Mouse (Mus musculus): ENCODE results near the gene Plscr5. TPM values are rescaled to one million over a fixed set of nuclear protein-coding genes. Genes with fewer than 3 reads are reported as not detected.
A peak's percentile ranks its signal among the peaks of the same experiment; 100 is the strongest.

Gene Plscr5
- polyA plus RNA-seq, 1 experiment: not detected

GRCm38 (mm10) chr9:92249987-92250772, 57.4 kb downstream of the Plscr5 start:
- peaks cover 43% of the 10 kb centered on the region for H3K79me2 ChIP-seq (ENCODE audit: control insufficient read depth, insufficient read depth)
- H3K36me3 ChIP-seq (ENCODE audit: control insufficient read depth, insufficient read depth): no peaks in the 10 kb centered on the region
- peak; percentile 5 for TF ChIP-seq E2F4 (IDR thresholded peaks at IDR 0.05; ENCODE audit: insufficient read depth)
- no peak for TF ChIP-seq REST (IDR thresholded peaks at IDR 0.05; ENCODE audit: insufficient read depth, insufficient read length)
- TF ChIP-seq POLR2A (IDR thresholded peaks at IDR 0.05; ENCODE audit: insufficient read length, low read depth): peak; percentile 72
- TF ChIP-seq USF1 (IDR thresholded peaks at IDR 0.05; ENCODE audit: low read depth): peak; percentile 21
- peak; percentile 59 for TF ChIP-seq POLR2AphosphoS2 (IDR thresholded peaks at IDR 0.05; ENCODE audit: insufficient read length, low read depth)

DNA sequence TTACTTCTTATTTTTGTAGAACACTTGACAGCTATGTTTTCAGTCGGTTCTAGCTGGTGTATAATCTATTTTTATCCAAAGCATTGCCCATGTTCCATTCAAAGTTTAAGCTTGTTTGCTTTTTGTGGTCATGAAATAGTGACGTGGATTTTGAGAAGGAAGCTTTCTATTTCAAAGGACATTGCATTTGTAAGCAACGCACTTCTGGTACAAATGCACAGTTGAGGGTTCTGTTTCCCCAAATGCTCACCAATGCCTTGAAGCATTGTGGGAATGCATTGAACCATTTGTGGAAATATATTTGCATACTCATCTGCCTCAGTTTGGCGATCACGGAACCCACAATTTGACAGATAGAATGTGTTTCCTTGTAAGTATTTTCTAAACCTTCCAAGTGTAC, 60.0 kb downstream of the Plscr5 start:
- peaks cover 3% of the 10 kb centered on the region for H3K36me3 ChIP-seq (ENCODE audit: control insufficient read depth, insufficient read depth)
- no peak for TF ChIP-seq POLR2AphosphoS2 (IDR thresholded peaks at IDR 0.05; ENCODE audit: insufficient read length, low read depth)
- TF ChIP-seq REST (IDR thresholded peaks at IDR 0.05; ENCODE audit: insufficient read depth, insufficient read length): no peak
- no peak for TF ChIP-seq MYOG (IDR thresholded peaks at IDR 0.05; ENCODE audit: control insufficient read depth in 1 of 3, insufficient read depth in 1 of 3, insufficient read length in 2 of 3, low read depth in 2 of 3)
- TF ChIP-seq E2F4 (IDR thresholded peaks at IDR 0.05; ENCODE audit: insufficient read depth): no peak
- TF ChIP-seq TCF3 (IDR thresholded peaks at IDR 0.05; ENCODE audit: insufficient read length, low read depth): no peak
- TF ChIP-seq MYOD1 (IDR thresholded peaks at IDR 0.05; ENCODE audit: control insufficient read depth in 1 of 3, insufficient read length in 2 of 3, low read depth in 2 of 3): no peak
- no peak for TF ChIP-seq SRF (IDR thresholded peaks at IDR 0.05; ENCODE audit: control insufficient read depth, insufficient read length, low read depth)
- H3ac ChIP-seq (ENCODE audit: control insufficient read depth, insufficient read length): no peak overlapping the region
- peak overlapping the region; percentile 24 for H3K4me2 ChIP-seq (ENCODE audit: low read depth)
- H3K27me3 ChIP-seq (ENCODE audit: control insufficient read depth, insufficient read depth, insufficient read length): no peaks in the 10 kb centered on the region
- H3K79me2 ChIP-seq (ENCODE audit: control insufficient read depth, insufficient read depth): peaks cover 64% of the 10 kb centered on the region
- H3K4me3 ChIP-seq: no peak overlapping the region

More at GRCm38 (mm10) chr9:92249987-92250772, 57.4 kb downstream of the Plscr5 start:
- Histone ChIP-seq H3ac (ENCODE audit: control insufficient read depth, insufficient read length) (no peak overlapping the region), H3K4me2 (ENCODE audit: low read depth) (peak overlapping the region; percentile 94), H3K27me3 (ENCODE audit: control insufficient read depth, insufficient read depth, insufficient read length) (no peaks in the 10 kb centered on the region), H3K4me3 (peak overlapping the region; percentile 89)

DNA sequence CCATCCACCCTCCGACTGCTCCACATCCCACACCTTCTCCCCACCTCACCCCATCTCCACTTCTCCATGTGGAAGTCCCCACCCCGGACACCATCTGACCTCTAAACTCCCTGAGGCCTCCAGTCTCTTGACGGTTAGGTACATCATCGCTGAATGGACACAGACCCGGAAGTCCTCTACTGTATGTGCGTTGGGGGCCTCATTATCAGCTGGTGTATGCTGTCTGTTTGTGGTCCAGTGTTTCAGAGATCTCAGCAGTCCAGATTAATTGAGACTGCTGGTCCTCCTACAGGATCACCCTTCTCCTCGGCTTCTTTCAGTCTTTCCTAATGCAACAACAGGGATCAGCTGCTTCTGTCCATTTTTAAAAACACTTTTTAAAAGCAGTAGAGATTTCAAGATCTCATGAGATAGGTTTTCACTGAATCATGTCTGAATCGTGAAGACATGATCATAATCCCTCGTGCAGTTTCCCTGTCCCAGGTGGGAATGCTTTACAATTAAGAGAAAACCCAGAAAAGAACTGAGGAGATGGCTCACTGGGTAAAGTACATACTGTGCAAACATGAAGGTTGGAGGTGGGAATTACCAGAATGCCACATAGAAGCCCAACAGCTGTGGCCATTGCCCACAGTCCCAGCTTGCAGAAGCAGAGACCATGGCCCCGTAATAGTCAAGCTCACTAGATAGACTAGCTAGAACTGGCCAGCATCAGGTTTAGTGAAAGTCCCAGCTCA, 61.0 kb downstream of the Plscr5 start:
- Histone ChIP-seq H3K4me2 (ENCODE audit: low read depth) (no peak overlapping the region), H3K79me2 (ENCODE audit: control insufficient read depth, insufficient read depth) (peaks cover 64% of the 10 kb centered on the region), H3K36me3 (ENCODE audit: control insufficient read depth, insufficient read depth) (peaks cover 13% of the 10 kb centered on the region), H3K4me3 (no peak overlapping the region), H3ac (ENCODE audit: control insufficient read depth, insufficient read length) (no peak overlapping the region), H3K27me3 (ENCODE audit: control insufficient read depth, insufficient read depth, insufficient read length) (no peaks in the 10 kb centered on the region)
- TF ChIP-seq POLR2AphosphoS2 (IDR thresholded peaks at IDR 0.05; ENCODE audit: insufficient read length, low read depth): no peak
- TF ChIP-seq POLR2A (IDR thresholded peaks at IDR 0.05; ENCODE audit: insufficient read length, low read depth): no peak
- TF ChIP-seq REST (IDR thresholded peaks at IDR 0.05; ENCODE audit: insufficient read depth, insufficient read length): no peak
- no peak for TF ChIP-seq TCF3 (IDR thresholded peaks at IDR 0.05; ENCODE audit: insufficient read length, low read depth)
- TF ChIP-seq E2F4 (IDR thresholded peaks at IDR 0.05; ENCODE audit: insufficient read depth): no peak
- no peak for TF ChIP-seq CEBPB (IDR thresholded peaks at IDR 0.05; ENCODE audit: insufficient read depth, poor library complexity, severe bottlenecking)
- no peak for TF ChIP-seq TCF12 (IDR thresholded peaks at IDR 0.05; ENCODE audit: insufficient read depth, poor library complexity, severe bottlenecking)
- TF ChIP-seq SRF (IDR thresholded peaks at IDR 0.05; ENCODE audit: control insufficient read depth, insufficient read length, low read depth): no peak
- TF ChIP-seq USF1 (IDR thresholded peaks at IDR 0.05; ENCODE audit: low read depth): no peak
- TF ChIP-seq MYOG (IDR thresholded peaks at IDR 0.05; ENCODE audit: control insufficient read depth in 1 of 3, insufficient read depth in 1 of 3, insufficient read length in 2 of 3, low read depth in 2 of 3): no peak

Other genes with a start within 250 kb of the Plscr5 start
- gene Plscr1, start 56.8 kb downstream of the Plscr5 start, polyA plus RNA-seq (2012; fragmentation: generic; extraction: Trizol): 17.7 TPM
- gene Plscr2, start 82.7 kb downstream of the Plscr5 start, polyA plus RNA-seq (2012; fragmentation: generic; extraction: Trizol): 3.2 TPM
- gene 1700057G04Rik, start 116.4 kb downstream of the Plscr5 start, polyA plus RNA-seq (2012; fragmentation: generic; extraction: Trizol): 0.12 TPM